Mouse (Mus musculus): ENCODE data around the gene Rsph14. TPM values are rescaled to one million over a fixed set of nuclear protein-coding genes. Genes with fewer than 3 reads are reported as not detected.

Gene Rsph14
- total RNA-seq, 2 experiments from 2014 or later, result not detected

DNA sequence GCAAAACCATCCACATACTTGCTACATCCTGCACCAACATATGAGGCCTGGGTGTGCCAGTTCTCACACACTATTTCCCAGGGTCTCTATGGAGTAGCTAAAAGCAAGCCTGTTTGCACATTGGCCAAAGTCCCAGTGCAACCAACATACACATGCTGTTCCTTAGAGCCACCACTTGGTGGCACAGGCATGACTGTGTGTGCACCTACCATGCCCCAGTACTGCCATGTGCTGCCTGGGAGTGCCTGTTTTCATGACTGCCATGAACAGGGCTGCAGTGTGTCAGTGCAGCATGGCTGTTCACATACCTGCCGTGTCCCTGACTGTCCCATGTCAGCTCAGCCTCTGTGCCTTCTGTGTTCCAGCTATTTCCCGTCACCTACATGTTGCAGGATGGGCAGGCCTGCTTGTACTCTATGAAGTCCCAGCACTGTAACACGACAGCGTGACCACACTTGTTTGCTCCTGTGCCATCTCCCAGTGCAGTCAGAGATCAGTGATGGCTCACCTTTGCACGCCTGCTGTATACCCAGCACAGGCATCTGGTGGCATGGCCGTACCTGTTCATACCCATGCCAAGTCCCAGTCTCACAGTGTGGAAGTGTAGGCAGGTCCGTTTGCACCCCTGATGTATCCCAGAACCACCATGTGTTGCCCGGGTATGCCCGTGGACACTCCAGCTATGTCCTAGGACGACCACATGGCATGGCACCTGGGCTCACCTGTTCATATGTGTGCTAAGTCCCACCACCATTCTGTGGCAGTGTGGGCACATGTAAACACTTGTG, 95.2 kb downstream of the Rsph14 start:
- ATAC-seq (ENCODE audit: poor library complexity, severe bottlenecking), result peak; percentile 52

DNA sequence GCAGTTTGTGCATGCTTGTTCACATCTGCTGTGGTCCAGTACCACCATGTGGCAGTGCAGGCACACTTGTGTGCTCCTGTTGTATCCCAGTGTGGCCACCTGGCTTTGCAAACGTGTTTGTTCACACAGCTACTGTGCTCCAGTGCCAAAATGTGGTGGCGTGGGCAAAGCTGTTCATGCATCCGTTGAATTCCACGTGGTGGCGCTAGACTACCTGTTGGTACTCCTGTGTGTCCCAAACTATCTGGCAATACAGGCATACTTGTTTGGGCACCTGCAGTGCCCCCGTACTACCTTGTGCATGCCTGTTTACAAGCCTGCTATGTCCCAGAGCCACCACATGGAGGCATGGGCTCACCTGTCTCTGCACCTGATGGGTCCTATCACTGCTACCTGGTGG, 97.4 kb downstream of the Rsph14 start:
- ATAC-seq (ENCODE audit: poor library complexity, severe bottlenecking), result no peak

DNA sequence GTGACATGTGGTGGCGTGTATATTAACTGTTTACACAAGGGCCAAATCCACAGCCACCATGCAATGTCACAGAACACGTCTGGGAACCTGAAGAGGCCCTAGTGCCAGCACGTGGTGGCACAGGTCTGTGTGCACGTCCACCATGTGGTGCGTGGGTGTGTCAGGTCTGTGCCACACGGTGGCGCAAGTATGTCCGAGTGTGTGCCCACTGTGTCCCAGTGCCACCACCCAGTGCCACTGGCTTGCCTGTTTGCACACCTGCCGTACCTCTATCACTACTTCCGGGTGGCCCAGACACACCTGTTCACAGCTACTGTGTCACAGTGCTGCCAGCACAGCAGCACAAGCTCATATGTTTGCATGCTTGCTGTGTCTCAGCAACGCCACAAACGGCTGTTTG, 97.9 kb downstream of the Rsph14 start:
- ATAC-seq (ENCODE audit: poor library complexity, severe bottlenecking), result no peak

DNA sequence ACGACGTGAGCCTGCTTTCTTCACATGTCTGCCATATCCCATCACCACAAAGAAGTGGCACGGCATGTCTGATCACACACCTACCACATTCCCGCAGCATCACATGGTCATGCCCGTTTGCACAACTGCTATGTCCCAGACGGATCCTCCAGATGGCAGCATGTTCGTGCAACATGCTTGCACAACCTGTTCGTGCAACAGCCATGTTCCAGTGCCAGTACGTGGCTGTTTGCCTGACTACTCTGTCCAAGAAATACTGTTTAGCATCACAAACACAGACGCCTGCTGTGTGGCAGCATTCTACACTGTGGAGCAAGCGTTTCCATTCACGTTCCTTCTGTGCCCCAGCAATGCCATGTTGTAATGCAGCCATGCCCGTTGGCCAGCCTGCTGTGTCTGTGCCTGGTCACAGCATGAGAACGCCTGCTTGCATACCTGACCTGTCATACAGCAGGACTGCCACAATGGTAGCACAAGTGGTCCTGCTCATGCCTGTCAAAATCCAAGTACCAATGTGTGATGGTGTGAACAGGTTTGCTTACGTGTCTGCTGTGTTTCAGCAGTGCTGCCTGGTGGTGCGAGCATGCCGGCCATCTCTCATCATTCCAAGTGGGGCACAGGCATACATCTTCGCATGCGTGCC, 98.7 kb downstream of the Rsph14 start:
- ATAC-seq (ENCODE audit: poor library complexity, severe bottlenecking), result no peak

DNA sequence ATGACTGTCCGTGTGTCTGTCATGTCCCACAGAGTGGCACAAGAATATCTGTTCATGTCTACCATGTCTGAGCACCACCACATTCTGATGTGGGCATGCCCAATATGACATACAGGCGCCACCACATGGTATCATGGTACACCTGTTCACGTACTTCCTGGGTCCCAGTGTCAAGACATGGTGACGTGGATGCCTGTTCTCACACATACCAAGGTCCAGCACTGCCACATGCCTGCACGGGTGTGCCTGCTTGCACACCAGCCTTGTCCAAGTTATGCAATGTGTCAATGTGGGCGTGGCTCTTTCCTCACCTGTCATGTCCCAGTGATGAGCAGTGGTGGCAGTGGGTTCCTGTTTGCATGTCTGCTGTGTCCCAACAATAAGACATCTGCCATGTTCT, 99.9 kb downstream of the Rsph14 start:
- ATAC-seq (ENCODE audit: poor library complexity, severe bottlenecking), result no peak

DNA sequence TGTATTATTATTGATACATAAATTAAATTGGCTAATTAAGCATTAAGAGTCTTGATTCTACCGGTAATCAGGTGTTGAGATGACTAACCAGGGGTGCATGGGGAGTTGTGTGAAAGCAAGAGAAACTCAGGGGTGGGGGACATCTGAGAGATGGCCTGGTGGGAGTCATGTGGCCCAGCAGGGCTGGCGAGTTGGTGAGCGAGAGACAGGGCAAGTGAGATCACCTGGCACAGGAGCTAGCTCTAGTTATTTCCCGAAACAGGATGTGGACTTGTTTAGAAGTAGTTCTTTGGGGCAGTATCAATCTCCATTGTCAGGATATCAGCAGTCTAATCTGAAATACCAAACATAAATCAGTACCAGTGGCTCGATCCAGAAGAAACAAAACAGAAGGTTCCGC, 100.8 kb downstream of the Rsph14 start:
- no peak for ATAC-seq (ENCODE audit: poor library complexity, severe bottlenecking)

DNA sequence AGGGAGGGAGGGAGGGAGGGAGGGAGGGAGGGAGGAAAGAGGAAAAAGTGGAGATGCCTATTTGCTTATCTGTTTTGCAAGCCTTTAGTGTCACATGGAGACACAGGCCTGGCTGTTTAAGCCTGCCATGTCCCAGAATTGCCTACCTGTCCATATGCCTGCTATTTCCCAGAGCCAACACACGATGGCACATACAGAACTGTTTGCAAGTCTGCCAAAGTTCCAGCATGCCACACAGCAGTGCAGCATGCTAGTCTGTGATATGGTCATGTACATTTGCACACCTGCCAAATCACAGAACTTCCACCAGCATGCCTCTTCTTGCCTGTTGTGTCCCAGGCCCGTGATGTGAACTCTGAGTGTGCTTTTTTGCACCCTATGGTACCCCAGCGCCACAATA, 101.8 kb downstream of the Rsph14 start:
- no peak for ATAC-seq (ENCODE audit: poor library complexity, severe bottlenecking)

DNA sequence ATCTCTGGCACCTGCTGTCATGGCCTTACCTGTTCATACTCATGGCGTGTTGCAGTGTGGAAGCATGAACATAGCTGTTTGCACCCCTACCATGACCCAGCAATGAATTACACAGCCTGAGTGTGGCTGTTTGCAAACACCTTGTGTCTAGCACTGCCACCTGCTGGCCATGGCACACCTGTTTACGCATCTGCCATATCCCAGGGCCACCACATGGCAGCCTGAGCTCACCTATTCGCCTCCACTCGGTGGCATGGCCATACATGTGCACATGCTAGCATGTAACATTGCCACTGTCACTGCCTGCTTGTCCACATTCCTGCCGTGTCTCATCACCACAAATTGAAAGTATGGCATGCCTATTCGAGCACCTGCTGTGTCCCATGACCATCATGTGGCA, 102.8 kb downstream of the Rsph14 start:
- ATAC-seq (ENCODE audit: poor library complexity, severe bottlenecking), result no peak

DNA sequence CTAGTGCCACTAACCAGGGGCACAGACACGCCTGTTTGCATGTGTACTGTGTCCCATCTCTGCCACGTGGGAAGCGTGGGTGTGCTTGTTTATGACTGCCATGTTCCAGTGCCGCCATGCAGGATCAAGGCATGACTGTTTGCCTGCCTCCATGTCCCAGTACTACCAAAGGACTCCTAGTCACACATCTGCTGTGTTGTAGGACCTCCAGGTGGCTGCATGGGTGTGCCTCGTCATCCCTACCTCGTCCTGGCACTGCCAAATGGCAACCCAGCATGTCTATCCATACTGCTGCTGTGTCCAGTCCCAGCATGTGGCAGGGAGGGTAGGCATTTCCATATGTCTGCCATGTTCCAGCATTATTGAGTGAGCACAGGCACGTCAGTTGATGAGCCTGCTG, 104.1 kb downstream of the Rsph14 start:
- ATAC-seq (ENCODE audit: poor library complexity, severe bottlenecking), result no peak

DNA sequence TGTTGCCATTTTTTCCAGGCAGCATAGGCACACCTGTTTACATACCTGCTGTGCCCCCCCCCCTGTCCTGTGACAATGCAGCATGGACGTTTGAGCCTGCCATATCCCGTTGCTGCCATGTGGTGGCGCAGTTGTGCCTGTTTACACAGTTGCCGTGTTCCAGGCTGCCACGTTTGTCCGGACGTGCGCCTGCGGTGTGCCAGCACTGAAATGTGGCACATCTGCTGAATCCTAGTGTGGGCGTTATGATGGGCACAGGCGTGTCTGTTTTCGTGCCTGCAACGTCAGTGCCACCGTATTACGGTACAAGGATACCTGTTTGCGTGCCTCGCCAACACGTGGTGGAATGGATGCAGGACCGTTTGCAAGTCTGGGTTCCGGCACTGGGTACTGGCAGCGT, 107.1 kb downstream of the Rsph14 start:
- peak; percentile 36; the same call in 1 of the 2 replicates for ATAC-seq (ENCODE audit: poor library complexity, severe bottlenecking)

DNA sequence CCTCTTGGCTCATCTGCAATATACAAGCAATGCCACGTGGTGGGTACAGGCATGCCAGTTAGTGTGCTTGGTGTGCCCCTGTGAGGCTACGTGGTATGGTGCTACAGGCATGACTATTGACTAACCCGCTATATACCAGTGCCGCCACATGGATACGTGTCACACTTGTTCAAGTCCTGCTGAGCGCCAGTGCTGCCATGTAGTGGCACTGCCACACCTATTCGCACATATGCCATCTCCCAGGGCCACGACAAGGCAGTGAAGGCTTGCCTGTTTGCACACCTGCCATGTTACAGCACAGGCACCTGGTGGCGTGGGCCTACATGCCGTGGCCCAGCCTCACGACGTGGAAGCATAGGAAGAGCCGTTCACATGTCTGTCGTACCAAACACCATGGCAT, 108.1 kb downstream of the Rsph14 start:
- ATAC-seq (ENCODE audit: poor library complexity, severe bottlenecking), result no peak

DNA sequence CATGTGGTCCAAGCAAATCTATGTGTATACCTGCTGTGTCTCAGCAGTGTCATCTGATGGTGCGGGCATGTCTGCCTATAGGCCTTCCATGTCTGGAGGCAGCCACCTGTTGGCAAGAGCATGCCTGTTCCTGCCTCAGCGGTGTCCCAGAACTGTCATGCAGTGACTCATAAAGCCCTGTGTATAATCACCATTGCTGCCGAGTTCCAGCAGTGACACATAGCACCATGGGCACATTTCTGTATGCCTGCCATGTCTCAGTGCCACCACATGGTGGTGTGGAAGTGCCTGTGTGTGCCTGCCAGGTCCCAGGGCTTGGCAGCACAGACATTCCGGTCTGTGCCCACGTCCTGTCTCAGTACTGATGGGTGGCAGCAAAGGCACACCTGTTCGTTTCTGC, 109.6 kb downstream of the Rsph14 start:
- ATAC-seq (ENCODE audit: poor library complexity, severe bottlenecking), result peak; percentile 37; the same call in 1 of the 2 replicates

DNA sequence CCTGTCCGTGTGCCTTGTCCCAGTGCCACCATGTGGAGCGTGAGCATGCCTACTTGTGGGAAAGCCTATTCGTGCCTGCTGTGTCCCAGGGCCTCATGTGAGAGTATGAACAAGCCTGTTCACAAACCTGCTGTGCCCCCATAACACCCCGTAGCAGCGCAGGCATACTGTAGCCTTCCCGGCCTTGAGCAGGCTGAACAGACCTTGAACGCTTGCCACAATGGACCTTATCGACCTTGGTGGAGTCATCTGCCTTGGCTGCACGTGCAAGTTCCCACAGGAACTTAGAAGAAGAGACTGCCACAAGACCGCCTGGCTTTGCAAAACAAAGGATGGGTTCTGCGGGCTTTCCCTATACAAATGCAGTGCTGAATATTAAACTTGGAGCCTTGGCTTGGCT, 110.8 kb downstream of the Rsph14 start:
- ATAC-seq (ENCODE audit: poor library complexity, severe bottlenecking), result no peak

DNA sequence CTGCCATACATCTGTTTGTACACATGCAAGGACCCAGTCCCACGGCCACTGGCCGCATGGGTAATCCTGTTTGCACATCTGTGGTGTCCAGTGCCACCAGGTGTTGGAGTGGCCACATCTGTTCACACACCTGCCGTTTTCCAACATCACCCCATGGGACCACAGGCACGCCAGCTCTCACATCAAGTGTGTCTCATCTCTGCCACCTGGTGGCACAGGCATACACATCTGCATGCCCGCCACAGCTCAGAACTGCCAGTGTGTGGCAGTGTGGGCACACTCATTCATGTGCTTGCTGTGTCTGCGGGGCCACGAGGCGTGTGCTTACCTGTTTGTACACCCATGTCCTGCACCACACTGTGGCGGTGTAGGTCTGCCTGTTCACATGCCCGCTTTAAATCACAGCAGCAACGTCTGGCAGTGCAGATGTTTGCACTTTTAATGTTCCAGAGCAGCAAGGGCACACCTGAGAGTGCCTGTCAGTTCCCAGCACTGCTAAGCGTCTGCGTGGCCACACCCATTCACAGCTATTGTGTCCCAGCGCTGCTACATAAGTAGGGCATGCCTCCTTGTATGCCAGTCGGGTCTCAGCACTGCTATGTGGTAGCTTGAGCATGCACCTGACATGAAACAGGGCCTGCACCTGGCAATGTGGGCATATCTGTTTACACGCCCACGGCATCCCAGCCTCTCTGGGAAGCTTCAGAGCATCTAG, 111.4 kb downstream of the Rsph14 start:
- ATAC-seq (ENCODE audit: poor library complexity, severe bottlenecking), result peak; percentile 78

DNA sequence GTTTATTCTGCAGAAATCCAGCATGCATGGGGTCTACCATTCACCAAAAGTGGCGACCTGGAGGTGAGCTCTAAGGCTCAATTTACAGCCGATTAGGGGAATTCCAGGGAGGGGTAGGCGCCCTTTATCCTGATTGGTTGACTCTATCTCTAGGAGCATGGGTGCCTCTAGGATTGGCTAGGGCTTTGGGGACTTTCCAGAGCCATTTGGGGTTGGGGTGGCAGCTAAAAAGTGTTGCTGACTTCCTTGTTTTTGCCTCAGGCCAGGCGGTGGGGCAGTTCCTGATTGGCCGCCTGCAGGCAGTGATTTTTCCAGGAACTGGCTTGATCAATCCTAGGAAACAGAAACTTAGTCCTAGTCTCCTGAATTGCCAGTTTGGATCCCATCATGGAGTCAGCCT, 113.1 kb downstream of the Rsph14 start:
- ATAC-seq (ENCODE audit: poor library complexity, severe bottlenecking), result no peak

DNA sequence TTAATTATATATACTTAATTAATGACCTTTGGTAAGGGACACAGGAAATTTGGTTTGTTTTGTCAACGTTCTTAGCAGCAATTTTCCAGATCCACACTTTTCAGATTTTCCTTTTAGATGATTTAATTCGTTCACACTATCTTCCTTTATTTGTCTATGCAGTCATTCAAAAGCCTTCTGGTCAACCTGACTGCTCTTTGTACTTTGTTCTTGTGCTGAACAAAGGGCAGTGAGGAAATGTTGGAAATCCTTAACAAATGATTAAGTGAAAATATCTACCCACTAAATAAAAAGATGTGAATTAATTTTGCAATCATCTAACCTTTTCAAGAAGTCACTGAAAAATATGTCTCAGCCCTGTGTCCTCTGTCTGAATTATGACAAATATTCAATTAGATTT, 124.0 kb downstream of the Rsph14 start:
- ATAC-seq (ENCODE audit: poor library complexity, severe bottlenecking), result no peak

Other genes starting within 250 kb of the Rsph14 start
- gene Gnaz, start 65.4 kb downstream of the Rsph14 start, total RNA-seq (2015), result 0.11 TPM in 1 of 2 replicates, not detected in the other
- gene Gnaz, start 65.4 kb downstream of the Rsph14 start, total RNA-seq (2017), result 0.18 TPM in 1 of 2 replicates, not detected in the other
- gene Rab36, start 4.5 kb upstream of the Rsph14 start, total RNA-seq (2015), result 7.6 and 7.7 TPM in 2 replicates
- gene Rab36, start 4.5 kb upstream of the Rsph14 start, total RNA-seq (2017), result 2.0 and 2.9 TPM in 2 replicates
- 14.1 and 14.5 TPM in 2 replicates for gene Bcr, start 28.0 kb upstream of the Rsph14 start, total RNA-seq (2015)
- gene Bcr, start 28.0 kb upstream of the Rsph14 start, total RNA-seq (2017), result 9.1 and 14.5 TPM in 2 replicates
- 22.4 and 29.4 TPM in 2 replicates for gene Specc1l, start 179.5 kb upstream of the Rsph14 start, total RNA-seq (2015)
- gene Specc1l, start 179.5 kb upstream of the Rsph14 start, total RNA-seq (2017), result 26.1 and 29.3 TPM in 2 replicates

Data from megakaryocyte, adult 5-6 weeks (primary cell).